Mouse (Mus musculus): Measurements from ENCODE around the gene Bricd5. TPM values are rescaled to one million over a fixed set of nuclear protein-coding genes. Genes with fewer than 3 reads are reported as not detected.

The Bricd5 gene
- total and polyA plus RNA-seq, 3 experiments = 0.27 to 0.33 TPM; not detected in 1

GRCm38 (mm10) chr17:24507806-24508460 lies 34.2 kb downstream of the Bricd5 start:
- TF ChIP-seq CTCF (IDR thresholded peaks at IDR 0.05; ENCODE audit: low read depth, low read length) (no peak), GATA2 (IDR thresholded peaks at IDR 0.05; ENCODE audit: borderline replicate concordance, low read depth, low read length) (no peak), TAL1 (conservative IDR thresholded peaks at IDR 0.05; ENCODE audit: low read depth, low read length) (no peak), POLR2AphosphoS5 (IDR thresholded peaks at IDR 0.05; ENCODE audit: insufficient replicate concordance, low read depth, low read length) (no peak), GATA1 (IDR thresholded peaks at IDR 0.05; ENCODE audit: borderline replicate concordance, low read length) (no peak)
- H3K27me3 ChIP-seq (ENCODE audit: insufficient read depth, low read length) = peaks cover 15% of the 10 kb centered on the region; the same call in 1 of the 2 replicates
- H3K4me3 ChIP-seq (ENCODE audit: low read depth, low read length) = no peak overlapping the region
- no peaks in the 10 kb centered on the region for H3K9me3 ChIP-seq (replicated peaks)
- ATAC-seq (ENCODE audit: extremely low read depth, insufficient number of reproducible peaks, low FRiP score, poor library complexity, severe bottlenecking) (no peak), DNase-seq (ENCODE audit: low spot score) (no peak)
- H3K36me3 ChIP-seq (replicated peaks) = peaks cover 84% of the 10 kb centered on the region
- H3K4me1 ChIP-seq (ENCODE audit: insufficient read depth, low read depth, low read length) = 0 out of 2 replicates have a peak, but pooled peaks cover 6% of the 10 kb centered on the region

GRCm38 (mm10) chr17:24513609-24514008 lies 39.9 kb downstream of the Bricd5 start:
- Histone ChIP-seq H3K9me3 (replicated peaks) (no peaks in the 10 kb centered on the region), H3K27me3 (ENCODE audit: insufficient read depth, low read length) (no peaks in the 10 kb centered on the region), H3K36me3 (replicated peaks) (peaks cover 99% of the 10 kb centered on the region), H3K4me3 (ENCODE audit: low read depth, low read length) (no peak overlapping the region), H3K4me1 (ENCODE audit: insufficient read depth, low read depth, low read length) (peaks cover 12% of the 10 kb centered on the region)
- DNase-seq (ENCODE audit: low spot score) = peak; percentile 51
- TF ChIP-seq GATA2 (IDR thresholded peaks at IDR 0.05; ENCODE audit: borderline replicate concordance, low read depth, low read length) (no peak), GATA1 (IDR thresholded peaks at IDR 0.05; ENCODE audit: borderline replicate concordance, low read length) (no peak), TAL1 (conservative IDR thresholded peaks at IDR 0.05; ENCODE audit: low read depth, low read length) (no peak), CTCF (IDR thresholded peaks at IDR 0.05; ENCODE audit: low read depth, low read length) (no peak)
- ATAC-seq (ENCODE audit: extremely low read depth, insufficient number of reproducible peaks, low FRiP score, poor library complexity, severe bottlenecking) = 0 out of 2 replicates have a peak, but pooled peaks have one; percentile 8

GRCm38 (mm10) chr17:24514270-24515257 lies 40.9 kb downstream of the Bricd5 start:
- Histone ChIP-seq H3K4me3 (ENCODE audit: low read depth, low read length) (no peak overlapping the region), H3K4me1 (ENCODE audit: insufficient read depth, low read depth, low read length) (peaks cover 12% of the 10 kb centered on the region), H3K36me3 (replicated peaks) (peaks cover 99% of the 10 kb centered on the region), H3K27me3 (ENCODE audit: insufficient read depth, low read length) (no peaks in the 10 kb centered on the region), H3K9me3 (replicated peaks) (no peaks in the 10 kb centered on the region)
- ATAC-seq (ENCODE audit: extremely low read depth, insufficient number of reproducible peaks, low FRiP score, poor library complexity, severe bottlenecking) = no peak
- TF ChIP-seq GATA1 (IDR thresholded peaks at IDR 0.05; ENCODE audit: borderline replicate concordance, low read length) (no peak), TAL1 (conservative IDR thresholded peaks at IDR 0.05; ENCODE audit: low read depth, low read length) (no peak), CTCF (IDR thresholded peaks at IDR 0.05; ENCODE audit: low read depth, low read length) (no peak), GATA2 (IDR thresholded peaks at IDR 0.05; ENCODE audit: borderline replicate concordance, low read depth, low read length) (no peak), POLR2AphosphoS5 (IDR thresholded peaks at IDR 0.05; ENCODE audit: insufficient replicate concordance, low read depth, low read length) (no peak)
- DNase-seq (ENCODE audit: low spot score) = no peak

GRCm38 (mm10) chr17:24520450-24520849 lies 46.8 kb downstream of the Bricd5 start:
- H3K27me3 ChIP-seq (ENCODE audit: insufficient read depth, low read length) = no peaks in the 10 kb centered on the region
- TF ChIP-seq POLR2AphosphoS5 (IDR thresholded peaks at IDR 0.05; ENCODE audit: insufficient replicate concordance, low read depth, low read length) (no peak), GATA1 (IDR thresholded peaks at IDR 0.05; ENCODE audit: borderline replicate concordance, low read length) (no peak), GATA2 (IDR thresholded peaks at IDR 0.05; ENCODE audit: borderline replicate concordance, low read depth, low read length) (no peak), CTCF (IDR thresholded peaks at IDR 0.05; ENCODE audit: low read depth, low read length) (no peak), TAL1 (conservative IDR thresholded peaks at IDR 0.05; ENCODE audit: low read depth, low read length) (no peak)
- ATAC-seq (ENCODE audit: extremely low read depth, insufficient number of reproducible peaks, low FRiP score, poor library complexity, severe bottlenecking) (no peak), DNase-seq (ENCODE audit: low spot score) (no peak)
- H3K36me3 ChIP-seq (replicated peaks) = peaks cover 93% of the 10 kb centered on the region
- H3K4me1 ChIP-seq (ENCODE audit: insufficient read depth, low read depth, low read length) = peaks cover 40% of the 10 kb centered on the region
- no peak overlapping the region for H3K4me3 ChIP-seq (ENCODE audit: low read depth, low read length)
- no peaks in the 10 kb centered on the region for H3K9me3 ChIP-seq (replicated peaks)

DNA sequence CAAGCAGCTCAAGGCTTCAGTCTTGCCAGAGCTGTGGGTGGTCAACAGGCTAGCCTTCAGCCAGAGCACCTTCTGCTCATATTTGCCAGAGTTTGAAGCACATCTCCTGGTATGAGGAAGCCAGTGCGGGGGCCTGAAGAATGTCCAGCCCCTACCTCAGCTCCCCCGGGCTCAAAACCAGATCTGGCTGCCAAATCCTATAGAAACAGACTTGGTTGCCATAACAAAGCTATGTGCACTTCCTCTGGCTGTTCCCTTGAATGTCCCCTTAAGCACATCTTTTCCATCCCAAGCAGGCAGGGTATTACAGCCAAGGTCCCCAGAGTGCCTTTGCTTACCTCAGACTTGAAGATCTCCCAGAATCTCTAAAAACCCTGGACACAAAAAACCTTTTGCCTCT lies 51.0 kb downstream of the Bricd5 start:
- Histone ChIP-seq H3K27me3 (ENCODE audit: insufficient read depth, low read length) (no peaks in the 10 kb centered on the region), H3K9me3 (replicated peaks) (no peaks in the 10 kb centered on the region), H3K36me3 (replicated peaks) (peaks cover 77% of the 10 kb centered on the region), H3K4me1 (ENCODE audit: insufficient read depth, low read depth, low read length) (peaks cover 56% of the 10 kb centered on the region), H3K4me3 (ENCODE audit: low read depth, low read length) (no peak overlapping the region)
- DNase-seq (ENCODE audit: low spot score) (no peak), ATAC-seq (ENCODE audit: extremely low read depth, insufficient number of reproducible peaks, low FRiP score, poor library complexity, severe bottlenecking) (no peak)
- TF ChIP-seq GATA1 (IDR thresholded peaks at IDR 0.05; ENCODE audit: borderline replicate concordance, low read length) = no peak
- no peak for TF ChIP-seq TAL1 (conservative IDR thresholded peaks at IDR 0.05; ENCODE audit: low read depth, low read length)
- no peak for TF ChIP-seq GATA2 (IDR thresholded peaks at IDR 0.05; ENCODE audit: borderline replicate concordance, low read depth, low read length)
- TF ChIP-seq POLR2AphosphoS5 (IDR thresholded peaks at IDR 0.05; ENCODE audit: insufficient replicate concordance, low read depth, low read length) = no peak
- no peak for TF ChIP-seq CTCF (IDR thresholded peaks at IDR 0.05; ENCODE audit: low read depth, low read length)

Other genes starting within 250 kb of the Bricd5 start
Only the 20 nearest of the 24 such genes appear.
- not detected in 2 replicates for gene Abca17, start 122.8 kb upstream of the Bricd5 start, total RNA-seq (2014; fragmentation: Nextera tagmentation)
- gene Abca17, start 122.8 kb upstream of the Bricd5 start, total RNA-seq (2017) = under 0.01 and 0.12 TPM in 2 replicates
- not detected in 2 replicates for gene Abca17, start 122.8 kb upstream of the Bricd5 start, polyA plus RNA-seq (2012)
- gene Abca3, start 121.9 kb upstream of the Bricd5 start, total RNA-seq (2014; fragmentation: Nextera tagmentation) = 65.4 and 68.9 TPM in 2 replicates
- 22.1 and 24.0 TPM in 2 replicates for gene Abca3, start 121.9 kb upstream of the Bricd5 start, total RNA-seq (2017)
- gene Abca3, start 121.9 kb upstream of the Bricd5 start, polyA plus RNA-seq (2012) = 29.2 and 29.5 TPM in 2 replicates
- 121 and 123 TPM in 2 replicates for gene Rnps1, start 59.3 kb upstream of the Bricd5 start, total RNA-seq (2014; fragmentation: Nextera tagmentation)
- gene Rnps1, start 59.3 kb upstream of the Bricd5 start, total RNA-seq (2017) = 152 and 177 TPM in 2 replicates
- 428 and 563 TPM in 2 replicates for gene Rnps1, start 59.3 kb upstream of the Bricd5 start, polyA plus RNA-seq (2012)
- gene Eci1, start 47.2 kb upstream of the Bricd5 start, total RNA-seq (2014; fragmentation: Nextera tagmentation) = 53.1 and 65.7 TPM in 2 replicates
- 39.4 and 45.4 TPM in 2 replicates for gene Eci1, start 47.2 kb upstream of the Bricd5 start, total RNA-seq (2017)
- 40.9 and 52.2 TPM in 2 replicates for gene Eci1, start 47.2 kb upstream of the Bricd5 start, polyA plus RNA-seq (2012)
- gene Dnase1l2, start 30.8 kb upstream of the Bricd5 start, total RNA-seq (2014; fragmentation: Nextera tagmentation) = 0.73 and 1.3 TPM in 2 replicates
- 1.7 and 2.3 TPM in 2 replicates for gene Dnase1l2, start 30.8 kb upstream of the Bricd5 start, total RNA-seq (2017)
- gene Dnase1l2, start 30.8 kb upstream of the Bricd5 start, polyA plus RNA-seq (2012) = 0.05 and 0.18 TPM in 2 replicates
- 21.7 and 37.2 TPM in 2 replicates for gene E4f1, start 3.6 kb upstream of the Bricd5 start, total RNA-seq (2014; fragmentation: Nextera tagmentation)
- 17.4 and 18.4 TPM in 2 replicates for gene E4f1, start 3.6 kb upstream of the Bricd5 start, total RNA-seq (2017)
- gene E4f1, start 3.6 kb upstream of the Bricd5 start, polyA plus RNA-seq (2012) = 17.1 and 19.7 TPM in 2 replicates
- gene Pgp, start 3.5 kb upstream of the Bricd5 start, total RNA-seq (2014; fragmentation: Nextera tagmentation) = 17.8 and 19.6 TPM in 2 replicates
- 13.3 and 13.9 TPM in 2 replicates for gene Pgp, start 3.5 kb upstream of the Bricd5 start, total RNA-seq (2017)
- 58.3 and 69.2 TPM in 2 replicates for gene Pgp, start 3.5 kb upstream of the Bricd5 start, polyA plus RNA-seq (2012)
- 5.2 and 7.0 TPM in 2 replicates for gene Mlst8, start 5.2 kb downstream of the Bricd5 start, total RNA-seq (2014; fragmentation: Nextera tagmentation)
- 17.2 and 19.7 TPM in 2 replicates for gene Mlst8, start 5.2 kb downstream of the Bricd5 start, total RNA-seq (2017)
- 6.4 and 7.1 TPM in 2 replicates for gene Mlst8, start 5.2 kb downstream of the Bricd5 start, polyA plus RNA-seq (2012)
- not detected in 2 replicates for gene Caskin1, start 14.7 kb downstream of the Bricd5 start, total RNA-seq (2014; fragmentation: Nextera tagmentation)
- gene Caskin1, start 14.7 kb downstream of the Bricd5 start, total RNA-seq (2017) = 0.11 and 0.29 TPM in 2 replicates
- gene Caskin1, start 14.7 kb downstream of the Bricd5 start, polyA plus RNA-seq (2012) = not detected in 2 replicates
- 62.8 and 70.6 TPM in 2 replicates for gene Traf7, start 54.1 kb downstream of the Bricd5 start, total RNA-seq (2014; fragmentation: Nextera tagmentation)
- 81.7 and 103 TPM in 2 replicates for gene Traf7, start 54.1 kb downstream of the Bricd5 start, total RNA-seq (2017)
- 153 and 198 TPM in 2 replicates for gene Traf7, start 54.1 kb downstream of the Bricd5 start, polyA plus RNA-seq (2012)
- 0.83 TPM in 1 of 2 replicates, not detected in the other for gene Rab26, start 60.3 kb downstream of the Bricd5 start, total RNA-seq (2014; fragmentation: Nextera tagmentation)
- 0.35 and 0.49 TPM in 2 replicates for gene Rab26, start 60.3 kb downstream of the Bricd5 start, total RNA-seq (2017)
- 0.24 and 0.26 TPM in 2 replicates for gene Rab26, start 60.3 kb downstream of the Bricd5 start, polyA plus RNA-seq (2012)
- 14.4 and 28.0 TPM in 2 replicates for gene Pkd1, start 76.0 kb downstream of the Bricd5 start, total RNA-seq (2014; fragmentation: Nextera tagmentation)
- gene Pkd1, start 76.0 kb downstream of the Bricd5 start, total RNA-seq (2017) = 5.0 and 10.3 TPM in 2 replicates
- gene Pkd1, start 76.0 kb downstream of the Bricd5 start, polyA plus RNA-seq (2012) = 4.1 and 5.8 TPM in 2 replicates
- 114 and 146 TPM in 2 replicates for gene Tsc2, start 158.7 kb downstream of the Bricd5 start, total RNA-seq (2014; fragmentation: Nextera tagmentation)
- 38.0 and 39.7 TPM in 2 replicates for gene Tsc2, start 158.7 kb downstream of the Bricd5 start, total RNA-seq (2017)
- 66.5 and 77.5 TPM in 2 replicates for gene Tsc2, start 158.7 kb downstream of the Bricd5 start, polyA plus RNA-seq (2012)
- 3.8 and 9.1 TPM in 2 replicates for gene Nthl1, start 158.8 kb downstream of the Bricd5 start, total RNA-seq (2014; fragmentation: Nextera tagmentation)
- gene Nthl1, start 158.8 kb downstream of the Bricd5 start, total RNA-seq (2017) = 9.8 and 16.9 TPM in 2 replicates
- gene Nthl1, start 158.8 kb downstream of the Bricd5 start, polyA plus RNA-seq (2012) = 17.8 and 21.5 TPM in 2 replicates
- not detected in 2 replicates for gene Slc9a3r2, start 176.4 kb downstream of the Bricd5 start, total RNA-seq (2014; fragmentation: Nextera tagmentation)
- 0.16 TPM in 1 of 2 replicates, not detected in the other for gene Slc9a3r2, start 176.4 kb downstream of the Bricd5 start, total RNA-seq (2017)
- gene Slc9a3r2, start 176.4 kb downstream of the Bricd5 start, polyA plus RNA-seq (2012) = 0.03 and 0.07 TPM in 2 replicates
- gene Npw, start 184.6 kb downstream of the Bricd5 start, total RNA-seq (2014; fragmentation: Nextera tagmentation) = not detected in 2 replicates
- not detected in 2 replicates for gene Npw, start 184.6 kb downstream of the Bricd5 start, total RNA-seq (2017)
- gene Npw, start 184.6 kb downstream of the Bricd5 start, polyA plus RNA-seq (2012) = not detected in 2 replicates
- gene Zfp598, start 195.8 kb downstream of the Bricd5 start, total RNA-seq (2014; fragmentation: Nextera tagmentation) = 55.9 and 59.1 TPM in 2 replicates
- gene Zfp598, start 195.8 kb downstream of the Bricd5 start, total RNA-seq (2017) = 11.2 and 12.0 TPM in 2 replicates
- gene Zfp598, start 195.8 kb downstream of the Bricd5 start, polyA plus RNA-seq (2012) = 86.4 and 99.2 TPM in 2 replicates
- gene Syngr3, start 216.1 kb downstream of the Bricd5 start, total RNA-seq (2014; fragmentation: Nextera tagmentation) = not detected in 2 replicates
- 0.17 TPM in 1 of 2 replicates, not detected in the other for gene Syngr3, start 216.1 kb downstream of the Bricd5 start, total RNA-seq (2017)
- gene Syngr3, start 216.1 kb downstream of the Bricd5 start, polyA plus RNA-seq (2012) = 0.08 and 0.12 TPM in 2 replicates
- gene Gfer, start 222.3 kb downstream of the Bricd5 start, total RNA-seq (2014; fragmentation: Nextera tagmentation) = 10.5 and 15.7 TPM in 2 replicates
- gene Gfer, start 222.3 kb downstream of the Bricd5 start, total RNA-seq (2017) = 34.1 and 46.4 TPM in 2 replicates
- gene Gfer, start 222.3 kb downstream of the Bricd5 start, polyA plus RNA-seq (2012) = 149 and 184 TPM in 2 replicates
- gene Noxo1, start 222.3 kb downstream of the Bricd5 start, total RNA-seq (2014; fragmentation: Nextera tagmentation) = 1.4 TPM in 1 of 2 replicates, not detected in the other
- gene Noxo1, start 222.3 kb downstream of the Bricd5 start, total RNA-seq (2017) = 1.0 and 1.1 TPM in 2 replicates
- gene Noxo1, start 222.3 kb downstream of the Bricd5 start, polyA plus RNA-seq (2012) = 0.72 and 0.87 TPM in 2 replicates

Data from G1E (cell line).